Mouse (Mus musculus): ENCODE results near the gene Gdpd3.

The Gdpd3 gene

GRCm38 (mm10) chr7:126806956-126807355, 40.8 kb downstream of the Gdpd3 start:
- no peak for DNase-seq (ENCODE audit: low spot score in 2 of 2)

GRCm38 (mm10) chr7:126807405-126807804, 41.3 kb downstream of the Gdpd3 start:
- no peak for DNase-seq (ENCODE audit: low spot score in 2 of 2)

DNA sequence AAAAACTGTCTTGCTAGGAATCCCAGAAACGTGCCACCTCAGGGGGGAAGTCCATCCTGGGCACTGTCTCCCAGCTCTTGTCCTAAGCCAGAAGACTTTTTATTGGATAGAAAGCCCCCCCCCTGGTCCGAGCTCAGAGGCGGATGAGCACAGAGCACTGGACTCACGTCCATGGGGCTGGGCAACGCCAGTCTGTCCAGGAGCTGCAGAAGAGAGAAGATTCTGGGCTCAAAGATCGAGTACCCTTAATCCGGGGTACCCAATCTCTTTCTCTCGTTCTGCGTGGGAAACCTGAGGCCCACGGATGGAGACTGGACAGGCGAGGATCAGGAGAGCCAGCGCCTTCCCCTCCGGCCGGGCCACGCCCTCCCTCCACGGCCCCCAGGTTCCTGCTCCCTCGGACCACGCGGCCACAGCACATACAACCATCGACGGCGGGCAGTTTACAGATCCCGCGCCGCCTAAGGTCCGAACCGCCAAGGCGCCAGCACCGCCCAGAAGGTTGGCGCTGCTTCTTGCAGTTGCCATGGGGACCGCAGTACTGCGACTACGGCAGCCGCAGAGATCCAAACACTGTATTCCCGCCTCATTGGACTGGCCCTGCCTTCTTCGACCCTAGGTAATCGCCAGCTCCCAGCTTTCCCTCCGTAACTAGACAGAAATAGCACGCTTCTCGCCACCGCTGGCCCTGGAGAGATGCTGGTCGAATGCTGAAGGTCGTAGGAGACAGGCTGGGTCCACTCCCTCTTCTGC, 42.7 kb downstream of the Gdpd3 start:
- DNase-seq (ENCODE audit: low spot score in 2 of 2): peak; percentile 69 to 75

- no peak for DNase-seq (ENCODE audit: low spot score in 2 of 2)
These were observed 43.7 kb downstream of the Gdpd3 start for GRCm38 (mm10) chr7:126809723-126810369.

DNA sequence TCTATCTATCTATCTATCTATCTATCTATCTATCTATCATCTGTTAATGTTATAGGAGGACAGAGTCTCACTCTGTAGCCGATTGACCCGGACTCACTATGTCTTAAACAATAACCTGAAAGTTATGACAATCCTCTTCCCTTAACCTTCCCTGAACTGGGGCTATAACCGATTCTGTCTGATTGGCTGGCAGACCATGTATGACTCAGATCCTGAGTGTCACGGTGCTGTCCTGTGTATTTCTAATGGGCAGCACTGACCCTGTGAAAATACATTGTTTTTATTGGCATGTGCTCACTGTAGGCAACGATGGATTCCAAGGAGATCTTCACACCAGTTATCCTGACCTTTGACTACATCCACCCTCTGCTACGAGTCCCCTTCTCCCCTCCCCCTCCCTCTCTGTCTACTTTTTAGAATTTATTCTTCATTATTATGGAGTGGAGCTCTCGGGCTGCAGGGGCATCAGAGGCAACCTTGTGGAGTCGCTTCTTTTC, 49.6 kb downstream of the Gdpd3 start:
- DNase-seq (ENCODE audit: low spot score in 2 of 2): no peak

- no peak for DNase-seq (ENCODE audit: low spot score in 2 of 2)
These were observed 50.4 kb downstream of the Gdpd3 start for GRCm38 (mm10) chr7:126816494-126816893.

DNA sequence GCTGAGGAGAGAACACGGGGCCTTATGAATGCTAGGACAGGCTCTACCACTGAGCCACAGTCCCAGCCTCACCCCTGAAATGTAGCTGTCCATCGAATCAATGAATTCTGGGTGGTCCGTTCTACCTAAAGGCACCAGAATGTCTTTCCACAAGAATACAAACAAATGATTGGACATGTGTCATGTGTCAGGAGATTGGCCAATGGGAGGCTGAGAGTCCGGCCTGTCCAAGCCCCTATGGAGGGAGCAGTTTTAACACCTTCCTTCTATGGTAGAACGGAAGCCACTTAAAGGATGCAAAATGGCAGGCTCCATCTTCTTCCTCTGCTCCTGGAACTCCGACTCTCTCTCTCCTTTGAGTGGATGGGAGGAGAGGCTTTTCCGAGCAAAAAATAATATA, 51.5 kb downstream of the Gdpd3 start:
- no peak for DNase-seq (ENCODE audit: low spot score in 2 of 2)

DNA sequence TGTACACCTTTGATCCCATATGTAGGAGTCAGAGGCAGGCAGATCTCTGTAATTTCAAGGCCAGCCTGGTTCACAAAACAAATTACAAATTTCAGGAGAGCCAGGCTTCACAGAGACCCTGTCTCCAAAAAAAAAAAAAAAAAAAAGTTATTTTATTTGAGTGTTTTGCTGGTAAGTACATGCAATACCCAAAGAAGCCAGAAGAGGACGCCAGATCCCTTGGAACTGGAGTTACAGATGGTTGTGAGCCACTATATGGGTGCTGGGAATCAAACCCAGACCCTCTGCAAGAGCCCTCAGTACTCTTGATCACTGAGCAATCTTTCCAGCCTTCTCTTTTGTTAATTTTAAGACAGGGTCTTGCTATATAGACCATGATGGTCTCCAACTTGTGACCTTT, 52.7 kb downstream of the Gdpd3 start:
- no peak for DNase-seq (ENCODE audit: low spot score in 2 of 2)

DNA sequence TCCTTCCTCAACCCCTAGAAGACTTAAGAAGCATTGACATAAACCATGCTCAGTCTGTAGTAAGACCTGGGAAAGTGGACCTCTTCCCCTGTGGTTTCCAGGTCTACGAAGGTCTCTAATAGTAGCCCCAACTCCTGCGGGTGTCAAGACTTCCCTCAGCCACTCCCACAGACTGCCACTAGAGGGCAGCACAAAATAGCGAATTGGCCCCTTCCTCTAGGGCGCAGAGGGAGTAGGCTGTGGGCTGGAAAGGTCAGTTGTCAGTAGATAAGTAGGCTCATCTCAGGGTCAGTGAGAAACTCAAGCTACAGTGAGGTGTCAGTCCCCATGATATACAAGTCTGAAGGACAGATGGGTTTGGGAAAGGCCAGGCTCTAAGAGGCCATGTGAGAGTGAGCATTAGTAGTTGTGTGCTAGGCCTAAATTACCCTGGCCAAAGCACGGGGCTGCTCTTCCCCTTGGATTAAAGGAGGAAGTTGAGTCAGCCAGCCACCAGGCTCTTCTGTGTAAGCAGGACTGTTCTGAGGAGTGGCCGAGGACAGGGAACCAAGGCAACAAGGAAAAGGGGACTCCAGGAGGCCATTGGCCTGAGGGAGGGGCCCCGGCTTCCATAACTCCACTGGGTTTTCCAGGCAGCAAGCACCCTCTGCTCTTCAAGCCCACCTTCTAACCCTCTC, 55.8 kb downstream of the Gdpd3 start:
- peak; percentile 65 to 66 for DNase-seq (ENCODE audit: low spot score in 2 of 2)

- DNase-seq (ENCODE audit: low spot score in 2 of 2): no peak
These were observed 56.6 kb downstream of the Gdpd3 start for GRCm38 (mm10) chr7:126822741-126823140.

- no peak for DNase-seq (ENCODE audit: low spot score in 2 of 2)
These were observed 57.1 kb downstream of the Gdpd3 start for GRCm38 (mm10) chr7:126823202-126823711.

- DNase-seq (ENCODE audit: low spot score in 2 of 2): no peak
These were observed 57.8 kb downstream of the Gdpd3 start for GRCm38 (mm10) chr7:126823940-126824339.

All from spleen, postnatal 36 days (tissue).